Mouse (Mus musculus) stomach, embryonic 14.5 days (tissue): Measurements from ENCODE around the gene Lgsn. TPM values are rescaled to one million over a fixed set of nuclear protein-coding genes. Genes with fewer than 3 reads are reported as not detected.

Source experiments
- ATAC-seq: fragments of 200-750 bp; cut with Nextera tagmentation; 2 replicates; pipeline ENCODE4 v1.8.0; 2017; ENCODE audit warnings: low read depth, moderate TSS enrichment; ENCODE audit not compliant: insufficient number of reproducible peaks, insufficient read depth, low FRiP score
- H3K27ac ChIP-seq: fragments of 300-500 bp; sonication (generic); 2 replicates; pipeline ENCODE4 v1.5.1; 2014; ENCODE audit warnings: mild to moderate bottlenecking, low read length, moderate library complexity, mixed read lengths
- H3K27me3 ChIP-seq: fragments of 300-500 bp; sonication (generic); 2 replicates; pipeline ENCODE4 v1.6.1; 2014; ENCODE audit warnings: low read length, control low read depth, mixed read lengths; ENCODE audit not compliant: control insufficient read depth, insufficient read depth
- H3K36me3 ChIP-seq: fragments of 300-500 bp; sonication (generic); 2 replicates; pipeline ENCODE4 v1.6.1; 2014; ENCODE audit warnings: mild to moderate bottlenecking, control low read depth, low read length, moderate library complexity, mixed read lengths; ENCODE audit not compliant: control insufficient read depth, insufficient read depth
- H3K4me1 ChIP-seq: fragments of 300-500 bp; sonication (generic); 2 replicates; pipeline ENCODE4 v1.6.1; 2014; ENCODE audit warnings: low read length, control low read depth, mixed read lengths; ENCODE audit not compliant: control insufficient read depth, insufficient read depth
- H3K4me2 ChIP-seq: fragments of 300-500 bp; sonication (generic); replicated peaks from 2 replicates; pipeline ENCODE4 v1.6.1; 2014; ENCODE audit warnings: low read depth, low read length, control low read depth
- H3K4me3 ChIP-seq: fragments of 300-500 bp; sonication (generic); 2 replicates; pipeline ENCODE4 v1.5.1; 2014; ENCODE audit warnings: low read depth, low read length, control low read depth
- H3K9ac ChIP-seq: fragments of 300-500 bp; sonication (generic); replicated peaks from 2 replicates; pipeline ENCODE4 v1.6.1; 2014; ENCODE audit warnings: low read depth, mild to moderate bottlenecking, control low read depth, low read length, moderate library complexity, mixed read lengths
- H3K9me3 ChIP-seq: fragments of 300-500 bp; sonication (generic); 2 replicates; pipeline ENCODE4 v1.6.1; 2016; ENCODE audit warnings: low read depth, low read length, control low read depth; ENCODE audit not compliant: control insufficient read depth
- WGBS: fragments of 180-500 bp; shearing (Covaris S2); extraction: QIAGEN DNeasy Blood & Tissue Kit; methylation state at CpG from one replicate; pipeline ENCODE4 v1.1.7; 2014; 5-methylcytosine and 5-hydroxymethylcytosine counted together
- polyA plus RNA-seq: library from polyadenylated mRNA; unstranded; fragments of >200 nt; fragmentation: Nextera tagmentation; extraction: Ambion mirVana; gene quantifications from 2 replicates; pipeline ENCODE4 v1.2.1, GENCODE M21; 2014

Gene Lgsn
- polyA plus RNA-seq, 1 experiment from 2014 or later, result not detected

GRCm38 (mm10) chr1:31156185-31156584, 20.0 kb upstream of the Lgsn start:
- Histone ChIP-seq H3K4me3 (no peak overlapping the region), H3K27ac (no peak overlapping the region), H3K4me1 (no peaks in the 10 kb centered on the region), H3K9me3 (no peaks in the 10 kb centered on the region), H3K9ac (no peak overlapping the region), H3K27me3 (no peaks in the 10 kb centered on the region), H3K36me3 (no peaks in the 10 kb centered on the region), H3K4me2 (no peak overlapping the region)
- peak; percentile 85 for ATAC-seq
- WGBS, result 37% methylated on average over 2 of the region's 2 CpGs

- H3K9ac ChIP-seq, result no peak overlapping the region
- H3K4me2 ChIP-seq, result no peak overlapping the region
- H3K36me3 ChIP-seq, result no peaks in the 10 kb centered on the region
- ATAC-seq, result no peak
- no peak overlapping the region for H3K4me3 ChIP-seq
- H3K9me3 ChIP-seq, result no peaks in the 10 kb centered on the region
- no peaks in the 10 kb centered on the region for H3K27me3 ChIP-seq
- H3K4me1 ChIP-seq, result no peaks in the 10 kb centered on the region
- 58% methylated on average over 2 of the region's 2 CpGs for WGBS
- no peak overlapping the region for H3K27ac ChIP-seq
Measured at GRCm38 (mm10) chr1:31156884-31157283, 19.3 kb upstream of the Lgsn start.

- H3K4me2 ChIP-seq, result no peak overlapping the region
- H3K9me3 ChIP-seq, result no peaks in the 10 kb centered on the region
- H3K4me3 ChIP-seq, result no peak overlapping the region
- no peaks in the 10 kb centered on the region for H3K4me1 ChIP-seq
- H3K27ac ChIP-seq, result no peak overlapping the region
- no peaks in the 10 kb centered on the region for H3K36me3 ChIP-seq
- no peaks in the 10 kb centered on the region for H3K27me3 ChIP-seq
- 61% methylated on average over 18 of the region's 18 CpGs for WGBS
- H3K9ac ChIP-seq, result no peak overlapping the region
- no peak for ATAC-seq
Measured at GRCm38 (mm10) chr1:31164527-31165189, 11.5 kb upstream of the Lgsn start.

- H3K9me3 ChIP-seq, result no peaks in the 10 kb centered on the region
- H3K36me3 ChIP-seq, result no peaks in the 10 kb centered on the region
- no peaks in the 10 kb centered on the region for H3K4me1 ChIP-seq
- no peak overlapping the region for H3K27ac ChIP-seq
- 81% methylated on average over 7 of the region's 7 CpGs for WGBS
- H3K4me3 ChIP-seq, result no peak overlapping the region
- no peak overlapping the region for H3K9ac ChIP-seq
- no peak for ATAC-seq
- H3K4me2 ChIP-seq, result no peak overlapping the region
- no peaks in the 10 kb centered on the region for H3K27me3 ChIP-seq
Measured at GRCm38 (mm10) chr1:31165326-31166121, 10.7 kb upstream of the Lgsn start.

- 72% methylated on average over 3 of the region's 3 CpGs for WGBS
- Histone ChIP-seq H3K4me1 (no peaks in the 10 kb centered on the region), H3K4me2 (no peak overlapping the region), H3K27me3 (no peaks in the 10 kb centered on the region), H3K36me3 (no peaks in the 10 kb centered on the region), H3K4me3 (no peak overlapping the region), H3K9ac (no peak overlapping the region), H3K9me3 (no peaks in the 10 kb centered on the region), H3K27ac (no peak overlapping the region)
- ATAC-seq, result no peak
Measured at GRCm38 (mm10) chr1:31175401-31175800, 800 bp upstream of the Lgsn start.

GRCm38 (mm10) chr1:31178264-31178663, 2.1 kb downstream of the Lgsn start:
- H3K4me2 ChIP-seq, result no peak overlapping the region
- WGBS, result 81% methylated on average over 1 of the region's 1 CpGs
- no peak overlapping the region for H3K4me3 ChIP-seq
- no peaks in the 10 kb centered on the region for H3K9me3 ChIP-seq
- H3K36me3 ChIP-seq, result no peaks in the 10 kb centered on the region
- H3K27ac ChIP-seq, result no peak overlapping the region
- H3K27me3 ChIP-seq, result no peaks in the 10 kb centered on the region
- H3K4me1 ChIP-seq, result no peaks in the 10 kb centered on the region
- ATAC-seq, result no peak
- no peak overlapping the region for H3K9ac ChIP-seq

GRCm38 (mm10) chr1:31190237-31190866, 14.2 kb downstream of the Lgsn start:
- H3K36me3 ChIP-seq, result no peaks in the 10 kb centered on the region
- H3K4me2 ChIP-seq, result no peak overlapping the region
- ATAC-seq, result no peak
- no peaks in the 10 kb centered on the region for H3K4me1 ChIP-seq
- no peak overlapping the region for H3K27ac ChIP-seq
- no peaks in the 10 kb centered on the region for H3K27me3 ChIP-seq
- WGBS, result 79% methylated on average over 10 of the region's 10 CpGs
- H3K9ac ChIP-seq, result no peak overlapping the region
- H3K4me3 ChIP-seq, result no peak overlapping the region
- H3K9me3 ChIP-seq, result no peaks in the 10 kb centered on the region

GRCm38 (mm10) chr1:31195633-31196032, 19.4 kb downstream of the Lgsn start:
- no peaks in the 10 kb centered on the region for H3K27me3 ChIP-seq
- H3K27ac ChIP-seq, result no peak overlapping the region
- no peaks in the 10 kb centered on the region for H3K4me1 ChIP-seq
- no peaks in the 10 kb centered on the region for H3K9me3 ChIP-seq
- H3K9ac ChIP-seq, result no peak overlapping the region
- no peak overlapping the region for H3K4me2 ChIP-seq
- H3K4me3 ChIP-seq, result no peak overlapping the region
- H3K36me3 ChIP-seq, result no peaks in the 10 kb centered on the region
- no peak for ATAC-seq
- WGBS, result 74% methylated on average over 1 of the region's 1 CpGs
